Mouse (Mus musculus): ENCODE results near the gene Drg1.
"Not testable (repeated sequence)": the region's sequence is repeated elsewhere in the genome, so short reads cannot be mapped to it uniquely, and the experiment has no call there.

Drg1 gene

GRCm38 (mm10) chr11:3165210-3165782, 100.9 kb downstream of the Drg1 start:
- DNase-seq = not testable (repeated sequence)

GRCm38 (mm10) chr11:3163661-3164060, 102.6 kb downstream of the Drg1 start:
- not testable (repeated sequence) for DNase-seq

DNA sequence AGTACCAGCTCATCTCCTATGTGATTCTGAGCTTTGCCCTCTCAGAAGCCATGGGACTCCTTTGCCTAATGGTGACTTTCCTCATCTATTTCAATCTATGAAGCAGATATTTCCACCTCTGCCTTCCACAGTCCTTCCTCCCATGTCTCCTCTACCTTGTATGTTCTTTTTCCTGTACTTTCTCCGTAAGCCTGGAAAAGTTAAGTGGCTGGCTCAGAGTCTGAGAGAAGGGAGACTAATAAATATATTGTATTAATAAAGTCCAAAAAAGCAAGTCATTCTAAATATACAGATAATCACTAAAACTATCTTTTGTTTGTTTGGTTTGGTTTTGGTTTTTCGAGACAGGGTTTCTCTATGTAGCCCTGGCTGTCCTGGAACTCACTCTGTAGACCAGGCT, 103.1 kb downstream of the Drg1 start:
- peak in 1 of 2 experiments; percentile 14 for DNase-seq

GRCm38 (mm10) chr11:3162236-3162897, 103.8 kb downstream of the Drg1 start:
- peak; percentile 32 to 39 for DNase-seq

- DNase-seq = peak; percentile 39 to 64
These were observed 104.8 kb downstream of the Drg1 start for GRCm38 (mm10) chr11:3161370-3161769.

DNA sequence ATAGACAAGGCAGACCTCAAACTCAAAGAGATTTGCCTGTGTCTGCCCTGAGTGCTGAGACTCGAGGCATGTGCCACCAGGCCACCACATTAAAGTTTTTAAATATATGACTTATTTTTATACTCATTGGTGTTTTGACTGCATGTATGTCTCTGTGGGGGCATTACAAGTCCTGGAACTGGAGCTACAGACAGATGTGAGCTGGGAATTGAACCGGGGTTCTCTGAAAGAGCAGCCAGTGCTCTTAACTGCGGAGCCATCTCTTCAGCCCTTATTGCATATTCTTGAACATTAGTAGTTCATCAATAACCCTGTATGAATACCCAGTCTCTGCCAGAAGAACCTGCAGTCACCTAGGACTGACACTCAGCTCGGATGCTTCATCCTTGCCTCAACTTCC, 107.4 kb downstream of the Drg1 start:
- DNase-seq = not testable (repeated sequence)

DNA sequence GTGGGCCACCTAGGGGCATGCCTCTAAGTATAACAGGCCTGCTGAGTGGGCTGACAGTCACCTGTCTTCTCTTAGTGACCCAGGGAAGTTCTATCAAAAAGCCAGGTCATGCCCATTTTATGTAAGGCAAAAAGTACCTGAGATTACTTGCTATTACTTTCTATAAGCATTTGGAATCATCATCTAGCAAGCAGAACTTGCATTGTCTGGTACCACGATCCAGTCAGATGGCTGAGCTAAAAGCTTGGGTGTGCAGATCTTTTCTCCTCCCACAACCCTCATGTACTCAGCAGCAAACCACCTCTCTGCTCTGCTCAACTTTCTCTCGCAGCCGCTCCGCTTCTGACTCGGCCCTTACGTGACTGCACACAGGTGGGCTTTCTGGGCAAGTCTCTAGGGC, 108.2 kb downstream of the Drg1 start:
- DNase-seq = not testable (repeated sequence)

DNA sequence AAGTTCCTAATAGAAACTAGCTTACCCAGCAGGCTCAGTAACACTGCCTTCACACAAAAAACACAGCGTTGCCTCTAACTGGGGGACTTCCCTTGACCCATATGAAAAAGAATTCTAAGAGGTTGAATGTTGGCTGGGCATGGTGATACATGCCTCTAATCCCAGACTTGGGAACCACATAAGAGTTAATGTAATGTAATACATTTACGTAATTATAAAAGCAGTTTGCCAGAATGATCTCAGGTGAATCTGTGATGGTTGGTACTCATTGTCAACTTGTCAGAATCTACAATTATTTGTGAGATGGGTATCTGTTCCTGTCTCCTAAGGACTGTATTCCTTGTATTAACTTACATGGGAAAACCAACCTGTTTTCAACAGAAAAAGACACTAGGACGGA, 109.2 kb downstream of the Drg1 start:
- DNase-seq = not testable (repeated sequence)

DNA sequence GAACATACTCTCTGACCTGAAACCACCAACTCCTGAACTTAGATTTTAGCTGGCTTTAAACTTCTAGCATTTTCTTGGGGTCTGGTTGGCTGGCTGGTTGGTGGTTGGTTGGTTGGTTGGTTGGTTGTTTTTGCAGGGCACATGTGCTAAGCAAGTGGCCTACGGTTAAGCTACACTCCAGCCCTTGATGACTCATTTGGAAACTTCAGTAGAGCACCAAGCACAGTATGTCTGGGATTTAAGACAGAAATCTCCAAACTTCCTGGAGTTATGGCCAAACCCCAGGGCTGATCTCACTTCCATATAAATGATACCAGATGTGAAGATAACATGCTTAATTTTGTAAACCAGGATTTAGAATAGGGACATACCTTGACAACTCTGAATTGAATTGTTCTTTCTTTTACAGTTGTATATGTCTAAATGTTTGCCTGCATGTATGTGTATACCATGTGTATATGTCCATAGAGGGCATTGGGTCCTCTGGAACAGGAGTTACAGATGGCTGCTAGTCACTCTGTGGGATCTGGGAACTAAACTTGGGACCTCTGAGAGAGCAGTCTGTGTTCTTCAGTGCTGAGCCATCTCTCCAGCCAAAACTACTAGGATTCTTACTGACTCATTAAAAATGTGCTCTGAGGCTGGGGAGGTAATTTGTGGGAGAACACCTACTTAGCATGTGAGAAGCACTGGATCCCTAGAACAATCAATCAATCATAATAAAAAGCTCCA, 112.4 kb downstream of the Drg1 start:
- peak; percentile 37 to 47 for DNase-seq

DNA sequence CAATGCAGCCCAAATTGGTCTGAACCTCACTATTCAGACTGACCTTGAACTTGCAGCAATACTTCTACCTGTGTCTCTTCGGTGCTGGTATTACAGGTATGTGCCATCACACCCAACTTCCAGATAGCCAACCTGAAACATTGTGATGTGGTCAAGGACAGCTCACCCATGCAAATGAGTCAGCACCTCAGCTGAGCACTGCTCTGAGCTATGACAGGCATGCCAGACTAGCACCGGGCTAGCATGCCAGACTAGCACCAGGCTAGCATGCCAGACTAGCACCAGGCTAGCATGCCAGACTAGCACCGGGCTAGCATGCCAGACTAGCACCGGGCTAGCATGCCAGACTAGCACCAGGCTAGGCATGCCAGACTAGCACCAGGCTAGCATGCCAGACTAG, 114.9 kb downstream of the Drg1 start:
- not testable (repeated sequence) for DNase-seq

DNA sequence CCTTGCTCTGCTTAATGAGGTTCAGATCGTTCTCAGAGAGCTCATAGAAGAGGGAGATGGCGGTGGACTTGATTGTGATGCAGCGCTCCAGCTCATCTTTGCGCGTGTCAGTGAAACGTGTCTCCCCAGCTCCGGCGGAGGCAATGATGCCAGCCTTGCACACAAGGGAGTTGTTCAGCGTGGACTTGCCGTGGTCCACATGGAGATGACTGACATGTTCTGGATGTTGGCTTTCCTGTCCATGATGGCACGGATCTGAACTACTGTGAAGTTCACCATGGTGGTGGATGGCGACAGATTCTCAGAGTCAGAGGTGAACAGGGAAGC, 115.6 kb downstream of the Drg1 start:
- DNase-seq = not testable (repeated sequence)

DNA sequence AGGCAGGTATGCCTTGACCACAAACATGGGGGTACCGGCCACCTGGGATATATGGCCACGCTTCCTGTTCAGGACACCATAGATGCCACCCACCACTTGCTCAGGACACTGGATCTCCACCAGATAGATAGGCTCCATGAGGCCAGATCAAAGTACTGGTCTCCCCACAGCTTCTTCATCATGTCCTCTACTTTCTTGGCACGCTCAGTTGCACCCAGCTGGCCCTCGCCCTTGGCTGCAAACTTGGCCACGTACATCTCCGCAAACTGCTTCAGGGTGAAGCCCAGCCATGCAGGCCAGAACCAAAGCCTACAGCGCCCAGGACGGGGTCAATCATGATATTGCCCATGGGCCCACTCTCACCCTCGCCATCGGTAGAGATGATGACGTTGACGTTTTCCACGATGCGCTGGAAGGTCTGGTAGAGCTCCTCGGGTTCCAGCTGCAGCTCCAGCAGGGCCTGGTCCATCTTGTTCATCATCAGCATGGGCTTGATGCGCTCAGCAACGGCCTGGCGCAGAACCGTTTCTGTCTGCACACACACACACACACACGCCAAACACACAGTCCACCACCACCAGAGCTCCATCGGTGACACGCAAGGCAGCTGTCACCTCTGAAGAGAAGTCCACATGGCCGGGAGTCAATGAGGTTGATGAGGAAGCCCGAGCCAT, 116.1 kb downstream of the Drg1 start:
- DNase-seq = peak; percentile 55 to 66

GRCm38 (mm10) chr11:3149471-3149870, 116.7 kb downstream of the Drg1 start:
- not testable (repeated sequence) for DNase-seq

DNA sequence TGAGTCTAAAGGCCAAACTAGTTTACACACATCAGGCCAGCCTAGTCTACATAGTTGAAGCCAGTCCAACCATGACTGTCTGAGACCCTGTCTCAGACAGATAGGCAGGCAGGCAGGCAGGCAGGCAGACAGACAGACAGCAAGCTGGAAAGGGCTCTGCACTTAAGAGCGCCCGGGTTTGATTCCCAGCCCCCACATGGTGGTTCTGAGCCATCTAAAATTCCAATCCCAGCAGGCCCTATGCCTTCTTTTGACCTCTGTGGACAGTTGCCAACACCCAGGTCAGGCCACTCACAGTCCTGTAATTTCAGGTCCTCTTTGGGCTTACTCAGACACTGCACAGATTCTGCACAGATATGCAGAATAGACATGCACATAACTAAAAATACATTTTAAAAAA, 119.4 kb downstream of the Drg1 start:
- not testable (repeated sequence) for DNase-seq

- DNase-seq = not testable (repeated sequence)
These were observed 120.7 kb downstream of the Drg1 start for GRCm38 (mm10) chr11:3145359-3146165.

- DNase-seq = peak in 1 of 2 experiments; percentile 19
These were observed 122.2 kb downstream of the Drg1 start for GRCm38 (mm10) chr11:3143984-3144383.

DNA sequence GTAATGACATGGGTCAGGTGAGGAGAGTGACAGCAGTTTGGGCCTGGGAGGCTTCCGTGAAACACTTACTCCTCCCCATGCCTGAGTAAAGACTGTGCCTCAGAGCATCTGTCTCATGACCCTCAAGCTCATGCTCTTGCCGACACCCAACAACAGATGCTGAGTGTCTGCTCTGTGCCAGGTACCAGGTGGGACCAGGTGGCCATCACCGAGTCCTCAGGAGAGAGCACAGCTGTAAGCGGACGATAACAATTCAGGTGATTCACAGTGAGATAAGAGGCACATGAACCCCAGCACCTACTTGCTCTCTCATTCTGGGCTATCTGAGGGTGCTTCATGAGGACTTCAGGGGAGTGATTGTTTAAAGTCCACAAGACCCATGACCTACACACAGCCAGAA, 123.8 kb downstream of the Drg1 start:
- peak; percentile 68 to 72 for DNase-seq

GRCm38 (mm10) chr11:3140967-3141535, 125.2 kb downstream of the Drg1 start:
- DNase-seq = not testable (repeated sequence)

DNA sequence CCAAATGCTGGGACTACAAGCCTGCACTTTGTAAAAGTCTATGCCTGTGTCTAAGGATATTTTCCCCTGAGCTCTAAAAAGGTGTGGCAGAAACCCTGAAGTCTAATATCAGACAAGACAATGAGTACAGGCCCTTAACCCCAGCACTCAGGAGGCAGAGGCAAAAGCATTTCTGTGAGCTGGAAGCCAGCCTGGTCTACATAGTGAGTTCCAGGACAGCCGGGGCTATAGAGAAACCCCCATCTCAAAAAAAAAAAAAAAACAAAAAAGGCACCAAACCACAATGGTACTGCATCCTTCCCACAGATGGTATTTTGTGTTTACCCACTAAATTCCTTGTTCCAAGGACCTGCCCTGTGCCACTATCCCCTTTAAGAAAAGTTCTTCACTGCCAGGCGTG, 127.9 kb downstream of the Drg1 start:
- DNase-seq = peak in 1 of 2 experiments; percentile 36

Measured in cerebellum, postnatal 10 days (tissue).